9 mouse cellular contexts compared by ENCODE assay signal in the genomic region with DNA sequence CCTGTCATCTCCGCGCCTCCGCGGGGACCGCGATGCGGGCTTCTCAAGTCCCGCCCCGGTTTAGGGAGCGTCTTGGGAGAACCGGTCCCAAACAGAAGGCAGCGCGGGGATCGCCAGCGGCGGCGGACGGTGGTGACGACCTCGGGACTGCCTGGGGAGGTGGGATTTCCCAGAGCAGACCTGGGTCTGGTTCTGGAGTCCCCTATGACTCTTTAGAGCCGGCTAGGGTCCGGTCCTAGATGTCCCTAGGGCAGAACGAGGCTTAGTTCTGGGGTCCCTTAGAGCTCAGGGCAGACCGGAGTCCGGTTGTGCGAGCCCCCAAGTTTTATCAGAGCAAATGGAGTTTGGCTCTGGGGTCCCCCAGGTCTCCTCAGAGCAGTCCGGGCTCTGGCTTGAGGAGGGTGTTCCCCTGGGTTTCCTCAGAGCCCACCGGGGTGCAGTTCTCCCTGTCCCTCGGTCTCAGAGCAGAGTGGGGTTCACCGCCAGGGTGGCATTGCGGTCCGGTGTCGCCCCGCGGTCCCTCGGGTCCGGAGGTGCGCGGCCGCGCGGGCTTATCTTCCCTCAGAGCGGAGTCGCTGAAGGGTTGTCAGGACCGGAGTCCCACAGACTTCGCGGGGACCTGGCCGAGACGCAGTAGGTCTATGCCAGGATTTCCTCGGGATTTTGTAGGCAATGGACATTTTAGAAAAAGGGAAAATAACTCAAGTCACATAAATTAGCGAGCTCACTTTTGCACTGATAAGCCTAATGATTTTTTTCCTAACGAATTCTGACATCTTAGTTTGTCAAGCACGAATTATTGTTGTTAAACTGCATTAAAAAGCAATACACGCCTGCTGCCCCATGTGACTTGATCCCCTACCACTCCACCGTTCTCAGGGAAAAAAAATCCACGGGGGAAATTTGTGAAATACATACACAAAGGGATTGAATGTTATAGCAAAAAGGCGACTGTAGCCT. TPM values are rescaled to one million over a fixed set of nuclear protein-coding genes. Genes with fewer than 3 reads are reported as not detected.
DNase-seq lines count a peak whose midpoint lies in the region; ATAC-seq and TF ChIP-seq lines count a peak whose summit lies in the region.
"Had no signal": no experiment of that assay in that cellular context is flagged by ENCODE, and none has a peak within 500 bp of the region (broad histone marks: within the 10 kb centered on the region; RNA-seq: fewer than 3 reads in every experiment).

No protein-coding gene starts in this region.

- TF ChIP-seq CTCF in lung, adult 2 months (IDR thresholded peaks at IDR 0.05; ENCODE audit: insufficient read depth, low read length), result no peak

- no peaks in the 10 kb centered on the region for H3K9me3 ChIP-seq in lung, embryonic 15.5 days

- no peak overlapping the region for H3K27ac ChIP-seq in lung, embryonic 15.5 days
- H3K27ac ChIP-seq: macrophage had no signal

- peaks cover 82% of the 10 kb centered on the region for H3K27me3 ChIP-seq in lung, embryonic 15.5 days

- H3K4me1 ChIP-seq in lung, adult 2 months (ENCODE audit: control insufficient read depth, insufficient read depth, low read length), result no peaks in the 10 kb centered on the region
- H3K4me1 ChIP-seq in lung, embryonic 15.5 days, result peaks cover 14% of the 10 kb centered on the region

- H3K4me2 ChIP-seq in lung, embryonic 15.5 days, result peak overlapping the region; percentile 88

- no peak; the same call in 1 of the 2 replicates for ATAC-seq in lung, embryonic 15.5 days (ENCODE audit: borderline replicate concordance, extremely low read depth, low FRiP score, low TSS enrichment)

- H3K36me3 ChIP-seq in lung, embryonic 15.5 days, result no peaks in the 10 kb centered on the region

- peak overlapping the region; percentile 38 for H3K4me3 ChIP-seq in lung, adult 2 months (replicated peaks; ENCODE audit: extremely low read depth, low read depth, low read length)
- H3K4me3 ChIP-seq in lung, embryonic 15.5 days, result peak overlapping the region; percentile 48

- H3K9ac ChIP-seq in lung, embryonic 15.5 days, result peak overlapping the region; percentile 16; the same call in 1 of the 2 replicates

- no peak for TF ChIP-seq POLR2A in lung, adult 2 months (IDR thresholded peaks at IDR 0.05; ENCODE audit: borderline replicate concordance, extremely low read depth, low read depth, low read length)

- peak; percentile 45 for DNase-seq in lung, adult 2 months
- DNase-seq in lung, postnatal 36 days, result no peak
- DNase-seq in embryo, embryonic 11 days, result peak; percentile 58
- DNase-seq in heart, adult 8-10 months (ENCODE audit: low spot score), result peak; percentile 15
- DNase-seq in kidney, adult 11 months, result peak; percentile 14
- DNase-seq in retina, postnatal 1 day, result peak; percentile 59
- no peak for DNase-seq in T-cell, adult 2 months (ENCODE audit: low spot score)

- WGBS in lung, adult 2 months, result 3% methylated on average over 57 of the region's 57 CpGs
- under 1% methylated on average over 57 of the region's 57 CpGs for WGBS in lung, embryonic 15.5 days

RNA-seq across cellular contexts. Expression of a gene that starts 0.7 kb away (rescaled TPM):
- polyA plus RNA-seq in lung, adult 2 months (2012; rRNA removed), result 12.8 and 13.5 TPM in 2 replicates
- 1 to 10 TPM; 4.6 to 9.8 (median 6.2) TPM for total RNA-seq in heart, adult 8-10 months (2022)
- 30.6 and 37.3 TPM in 2 replicates for polyA plus RNA-seq in lung, embryonic 15.5 days (2015; fragmentation: Nextera tagmentation; extraction: Ambion mirVana)

RNA-seq across cellular contexts. Expression of a gene that starts 47.8 kb away (rescaled TPM):
- polyA plus RNA-seq in lung, adult 2 months (2012; rRNA removed), result 0.62 and 1.8 TPM in 2 replicates
- 1 to 10 TPM in 1 of 4 experiments, not detected in 3; 1.5 TPM for total RNA-seq in heart, adult 8-10 months (2022)
- 0.52 and 0.57 TPM in 2 replicates for polyA plus RNA-seq in lung, embryonic 15.5 days (2015; fragmentation: Nextera tagmentation; extraction: Ambion mirVana)

Comparison
In these comparisons a context has a peak if more than half of its experiments do, and no peak if none do; other contexts are left out.
1. DNase-seq: peak in lung, adult 2 months (single experiment), embryo, embryonic 11 days (single experiment), heart, adult 8-10 months (single experiment), kidney, adult 11 months (single experiment) and retina, postnatal 1 day (single experiment); none in lung, postnatal 36 days (single experiment) and T-cell, adult 2 months (single experiment).